Mouse (Mus musculus): ENCODE results near the gene Eif2s3x.

- TF ChIP-seq MAZ (IDR thresholded peaks at IDR 0.05; ENCODE audit: low read depth, low read length) = no peak
- no peak for TF ChIP-seq HCFC1 (IDR thresholded peaks at IDR 0.05; ENCODE audit: low read depth, low read length)
- no peak for TF ChIP-seq UBTF (IDR thresholded peaks at IDR 0.05; ENCODE audit: borderline replicate concordance, insufficient read depth, low read depth, low read length)
Measured at GRCm38 (mm10) chrX:94185156-94185555, 27.5 kb downstream of the Eif2s3x start.

Data from MEL (cell line).